Mouse (Mus musculus) stomach, postnatal 0 days (tissue): ENCODE data around the gene Usp40.

Experiments
- CTCF ChIP-seq: IDR thresholded peaks from 2 replicates; pipeline ENCODE4 v1.5.1; 2016; ENCODE audit warnings: antibody characterized with exemption, low read depth, mild to moderate bottlenecking, moderate library complexity
- EP300 ChIP-seq: optimal IDR thresholded peaks from 2 replicates; pipeline ENCODE3; 2016; ENCODE audit warnings: antibody characterized with exemption

GRCm38 (mm10) chr1:87947681-87948091 lies 60.7 kb downstream of the Usp40 start:
- TF ChIP-seq CTCF (no peak), EP300 (no peak)
